Mouse (Mus musculus): Measurements from ENCODE around the gene Ccl27b.
"Not testable (repeated sequence)": the region's sequence is repeated elsewhere in the genome, so short reads cannot be mapped to it uniquely, and the experiment has no call there.

Ccl27b gene

GRCm38 (mm10) chr4:42654951-42655350 is at the start of gene Ccl27b:
Ccl27b (plus strand) TSS chr4:42655251.
- CTCF ChIA-PET, result not testable (repeated sequence)

GRCm38 (mm10) chr4:42611895-42612294 is 43.2 kb upstream of the Ccl27b start, which contains the start of gene Gm10591:
Gm10591 (plus strand) TSS chr4:42612195.
- CTCF ChIA-PET, result not testable (repeated sequence)

- CTCF ChIA-PET, result not testable (repeated sequence)
Measured at GRCm38 (mm10) chr4:42629419-42629818, 25.6 kb upstream of the Ccl27b start, which contains the start of gene Gm2564. Gm2564 (plus strand) TSS chr4:42629719.

GRCm38 (mm10) chr4:42661793-42662192 is 6.7 kb downstream of the Ccl27b start, which contains the start of gene Il11ra2:
Il11ra2 (minus strand) TSS chr4:42661893.
- CTCF ChIA-PET, result not testable (repeated sequence)

GRCm38 (mm10) chr4:42675415-42675814 is 20.4 kb downstream of the Ccl27b start:
- CTCF ChIA-PET, result not testable (repeated sequence)

GRCm38 (mm10) chr4:42679365-42679764 is 24.3 kb downstream of the Ccl27b start:
- CTCF ChIA-PET, result not testable (repeated sequence)

GRCm38 (mm10) chr4:42680374-42681356 is 25.6 kb downstream of the Ccl27b start:
- CTCF ChIA-PET, result not testable (repeated sequence)

GRCm38 (mm10) chr4:42681473-42682182 is 26.6 kb downstream of the Ccl27b start:
- CTCF ChIA-PET, result not testable (repeated sequence)

GRCm38 (mm10) chr4:42682183-42682524 is 27.1 kb downstream of the Ccl27b start:
- CTCF ChIA-PET, result not testable (repeated sequence)

All from spleen, embryonic (tissue).